Mouse (Mus musculus) T-helper 1 cell (primary cell): ENCODE results near the gene BC048679.

ENCODE experiments used
- in situ Hi-C: fragments of 300-600 bp; cut with MboI, MseI; formaldehyde crosslinking; loops from one replicate; pipeline ENCODE4 v1.15.1; 2025; ENCODE audit warnings: high pct_unique_total_duplicates

BC048679 gene

DNA sequence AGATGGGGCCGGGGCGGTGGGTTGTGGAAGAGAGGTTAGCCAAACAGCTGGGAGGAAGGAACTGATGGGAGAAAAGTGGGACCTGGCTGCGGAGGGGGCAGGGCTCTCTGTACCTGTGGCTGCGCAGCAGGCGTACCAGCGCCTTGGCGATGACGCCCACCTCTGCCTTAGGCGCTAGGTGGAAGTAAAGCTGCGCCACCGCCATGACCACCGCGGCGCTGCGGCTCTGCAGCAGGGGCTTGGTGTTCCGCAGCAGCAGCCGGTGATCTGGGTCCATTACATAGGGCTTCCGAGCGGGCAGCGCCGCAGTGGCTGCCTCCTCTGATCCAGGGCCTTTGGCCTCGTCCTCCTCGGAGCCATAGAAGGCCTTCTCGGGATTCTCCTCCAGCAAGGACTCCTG lies 21.2 kb downstream of the BC048679 start:
- in situ Hi-C loops, result no loop called here

DNA sequence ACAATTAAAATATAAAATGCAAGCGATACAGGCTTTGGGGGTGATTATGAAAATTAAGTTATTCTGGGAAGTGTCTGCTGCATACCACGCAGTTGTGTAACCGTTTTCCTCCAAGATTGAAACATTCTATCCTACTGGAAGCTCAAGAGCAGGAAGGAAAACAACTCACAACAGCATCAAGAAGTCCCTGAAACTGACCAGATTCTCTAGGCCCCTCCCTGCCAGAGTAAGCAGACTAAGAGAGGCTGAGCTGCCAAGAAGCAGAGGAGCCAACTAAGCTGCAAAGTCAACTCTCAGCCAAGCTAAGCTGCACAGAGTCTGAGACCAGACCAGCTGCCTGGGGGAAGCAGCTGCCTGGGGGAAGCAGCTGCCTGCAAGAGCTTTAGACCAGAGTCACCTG lies 22.9 kb downstream of the BC048679 start:
- in situ Hi-C loops, result no loop called here

DNA sequence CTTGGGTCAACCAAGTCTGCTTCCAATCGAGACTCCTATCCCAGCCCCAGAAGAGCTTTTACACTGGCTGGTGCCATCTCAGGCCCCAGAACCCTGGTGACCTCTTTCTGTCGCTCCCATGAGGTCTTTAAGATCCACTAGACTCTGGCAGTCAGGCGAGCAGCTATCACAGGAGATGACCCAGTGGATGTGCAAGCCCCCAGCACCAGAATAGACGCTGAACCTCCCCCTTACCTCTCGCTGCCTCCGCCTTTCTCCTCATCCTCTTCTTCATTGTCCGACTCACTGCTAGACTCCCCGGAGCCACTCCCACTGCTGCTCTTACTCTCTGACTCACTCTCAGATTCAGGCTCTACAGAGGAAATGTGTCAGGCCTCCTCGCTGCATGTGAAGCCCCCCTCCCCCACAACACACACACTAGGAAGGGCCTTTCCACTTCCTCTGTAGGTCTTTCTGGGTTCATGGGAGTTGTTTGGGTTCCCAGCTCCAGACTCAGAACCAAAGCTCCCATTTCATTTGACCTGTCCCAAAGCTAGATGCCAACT lies 33.1 kb downstream of the BC048679 start:
- in situ Hi-C loops, result no loop called here

DNA sequence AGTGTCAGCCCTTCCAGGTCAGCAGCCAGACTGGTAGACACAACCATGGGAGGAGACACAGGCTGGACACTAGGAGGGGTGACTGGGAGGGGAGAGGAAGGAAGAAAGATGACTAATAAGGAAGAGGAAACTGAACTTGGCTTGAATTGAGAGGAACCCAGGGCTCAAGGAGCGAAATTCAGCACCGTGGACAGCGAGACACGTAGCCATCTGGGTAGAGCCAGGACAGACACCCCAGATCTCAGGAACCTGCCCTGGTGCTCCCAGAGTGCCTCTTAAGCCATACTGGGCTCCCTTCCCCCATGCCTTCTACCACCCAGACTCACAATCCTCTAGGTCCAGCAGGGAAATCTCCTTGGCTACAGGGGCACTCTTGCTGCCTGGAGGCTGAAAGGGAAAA lies 34.0 kb downstream of the BC048679 start:
- in situ Hi-C loops, result no loop called here

DNA sequence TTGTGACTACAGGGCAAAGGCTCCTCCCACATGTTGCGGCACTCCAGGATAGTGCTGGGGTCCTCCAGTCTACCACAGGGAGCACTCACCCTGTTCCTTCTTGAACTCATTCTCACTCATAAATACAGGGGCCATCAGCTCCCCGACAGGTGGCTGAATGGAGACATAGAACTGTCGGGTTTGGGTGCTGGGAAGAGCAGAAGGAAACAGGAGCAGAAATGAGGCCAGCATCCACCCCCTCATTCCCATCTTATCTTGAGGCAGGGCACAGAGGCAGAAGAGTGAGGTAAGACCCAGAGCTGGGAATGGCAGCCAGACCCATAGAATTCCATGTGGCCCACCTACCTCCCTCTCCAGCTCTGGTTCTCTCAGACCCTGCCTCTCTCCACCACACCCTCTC lies 35.3 kb downstream of the BC048679 start:
- in situ Hi-C loops, result no loop called here

DNA sequence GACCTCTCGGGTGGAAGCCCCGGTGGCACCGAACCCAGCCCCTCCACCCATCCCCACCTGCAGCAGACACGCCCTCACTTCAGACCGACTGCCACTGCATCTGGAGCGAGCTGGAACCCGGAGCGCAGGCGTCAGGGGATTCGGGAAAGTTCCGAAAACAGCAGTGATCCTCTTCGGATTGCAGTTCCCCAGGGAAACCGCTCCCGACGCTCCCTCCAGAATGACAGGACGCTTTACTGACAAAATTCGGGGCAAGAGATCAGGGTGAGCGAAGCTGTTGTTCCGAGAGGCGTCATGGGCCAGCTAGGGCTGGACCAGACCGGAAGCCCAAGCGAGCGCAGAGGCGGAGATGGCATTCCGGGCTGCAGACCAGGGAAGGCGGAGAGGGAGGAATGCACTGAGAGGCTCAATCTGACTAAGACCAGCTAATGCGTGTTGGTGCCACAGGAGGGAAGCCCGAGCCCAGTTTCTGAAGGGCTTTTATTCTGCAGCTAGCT lies 42.9 kb downstream of the BC048679 start, which contains the start of gene Cpeb1:
Cpeb1 (minus strand) TSS at position 311 of the 497 bp plus-strand sequence.
- in situ Hi-C loops, result no loop called here

DNA sequence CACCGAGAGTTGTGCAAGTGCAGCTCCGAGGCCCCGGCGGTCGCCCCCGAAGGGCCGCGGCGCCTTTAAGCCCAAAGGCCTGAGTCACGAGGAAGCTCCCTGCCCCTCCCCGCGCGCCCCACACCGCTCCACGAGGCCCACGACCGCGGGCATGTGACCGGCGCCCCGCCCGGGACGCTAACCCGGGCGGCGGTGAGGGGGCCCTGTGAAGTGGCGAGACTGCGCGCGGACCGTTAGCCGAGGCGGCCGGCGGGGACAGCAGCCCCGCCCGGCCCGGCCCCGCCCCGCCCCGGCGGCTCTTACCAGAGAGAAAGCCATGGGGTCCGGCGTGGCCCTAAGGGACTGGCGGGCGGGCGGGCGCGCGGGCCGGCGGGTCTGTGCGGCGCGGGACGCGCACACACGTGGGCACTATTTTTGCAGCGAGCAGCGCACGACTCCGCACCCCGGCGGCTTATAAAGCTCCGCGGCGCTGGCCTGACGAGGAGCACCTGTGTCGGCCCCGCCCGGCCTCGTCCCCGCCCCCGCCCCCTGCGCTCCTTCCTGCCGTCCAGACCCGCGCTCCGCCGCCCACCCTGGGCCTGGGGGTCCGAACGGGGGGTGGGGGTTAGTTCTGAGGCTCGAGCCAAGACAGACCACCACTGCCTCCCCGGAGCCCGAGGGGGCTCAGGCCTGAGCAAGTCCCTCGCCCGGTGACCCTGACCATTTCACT lies 43.6 kb downstream of the BC048679 start:
- in situ Hi-C loops, result no loop called here

DNA sequence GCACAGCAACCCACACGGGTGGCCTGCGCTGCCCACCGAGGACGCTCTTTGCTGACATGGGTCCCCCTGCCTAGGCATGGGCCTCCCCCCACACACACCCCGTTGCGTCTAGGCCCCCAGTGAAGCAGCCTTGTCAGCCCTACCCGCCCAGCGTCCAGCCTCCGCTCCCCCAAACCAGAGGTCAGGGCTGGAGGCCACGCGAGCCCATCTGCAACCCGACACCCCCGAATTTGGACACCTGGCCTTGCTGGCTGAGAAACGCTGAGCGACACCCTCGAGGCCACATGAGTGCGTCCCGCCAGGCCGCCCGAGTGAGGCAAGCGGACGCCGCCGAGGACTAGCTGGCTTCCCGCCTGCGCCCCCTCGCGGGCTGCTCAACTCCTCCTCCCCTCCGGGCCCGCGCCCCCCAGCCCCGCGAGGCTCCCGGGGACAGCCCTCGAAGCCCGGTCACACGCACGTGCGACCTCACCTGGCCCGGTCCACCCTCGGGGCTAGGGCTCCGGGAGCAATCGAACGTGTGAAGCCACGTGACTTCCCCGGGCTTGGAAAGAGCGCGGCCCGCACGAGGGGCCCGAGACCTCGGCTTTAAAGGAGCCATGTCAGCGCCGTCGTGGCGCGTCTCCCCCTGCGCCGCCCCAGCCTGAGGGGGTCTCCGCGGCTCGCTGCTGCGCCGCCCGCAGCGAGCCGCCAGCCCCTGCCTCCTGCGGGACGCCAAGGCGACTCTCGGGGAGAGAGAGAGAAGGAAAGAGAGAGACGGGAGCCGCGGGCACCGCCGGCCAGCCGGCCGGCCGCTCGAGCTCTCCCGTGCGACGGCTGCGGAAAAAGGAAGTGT lies 44.4 kb downstream of the BC048679 start:
- in situ Hi-C loops, result no loop called here

DNA sequence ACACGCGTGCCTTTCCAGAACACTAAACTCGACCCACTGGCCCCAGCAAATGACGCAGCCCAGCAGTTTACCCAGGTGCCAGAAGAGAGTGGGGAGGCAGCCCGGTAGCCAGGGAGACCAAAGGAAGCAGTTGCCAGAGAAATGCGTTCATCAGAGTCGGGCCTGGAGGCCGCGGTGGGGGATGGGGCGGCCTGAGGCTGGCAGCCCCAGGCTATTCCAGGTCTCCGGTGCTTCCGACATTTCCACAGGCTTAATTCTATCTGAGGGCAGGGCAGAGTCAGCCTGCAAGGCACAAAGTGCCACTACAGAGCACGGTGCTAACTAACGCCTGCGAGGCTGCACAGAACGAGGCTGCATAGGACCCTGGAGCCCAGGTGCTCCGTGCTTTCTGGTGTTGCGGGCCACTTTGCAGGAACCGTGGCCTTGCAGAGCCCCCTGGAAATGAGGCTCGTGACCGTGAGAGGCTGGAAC lies 45.1 kb downstream of the BC048679 start:
- in situ Hi-C loops, result no loop called here
